Mouse (Mus musculus): ENCODE results near the gene Hspa1a. TPM values are rescaled to one million over a fixed set of nuclear protein-coding genes. Genes with fewer than 3 reads are reported as not detected.
"Not testable (repeated sequence)": the region's sequence is repeated elsewhere in the genome, so short reads cannot be mapped to it uniquely, and the experiment has no call there.

The Hspa1a gene
- polyA plus RNA-seq, 1 experiment from 2014 or later = 4.4 TPM

DNA sequence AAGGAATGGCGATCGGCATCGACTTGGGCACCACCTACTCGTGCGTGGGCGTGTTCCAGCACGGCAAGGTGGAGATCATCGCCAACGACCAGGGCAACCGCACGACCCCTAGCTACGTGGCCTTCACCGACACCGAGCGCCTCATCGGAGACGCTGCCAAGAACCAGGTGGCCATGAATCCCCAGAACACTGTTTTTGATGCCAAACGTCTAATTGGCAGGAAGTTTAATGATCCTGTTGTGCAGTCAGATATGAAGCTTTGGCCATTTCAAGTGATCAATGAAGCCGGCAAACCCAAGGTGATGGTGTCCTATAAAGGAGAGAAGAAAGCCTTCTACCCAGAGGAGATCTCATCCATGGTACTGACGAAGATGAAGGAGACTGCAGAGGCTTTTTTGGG lies 5.0 kb upstream of the Hspa1a start:
- WGBS = 95% methylated on average over 20 of the region's 20 CpGs
- H3K9ac ChIP-seq = no peak overlapping the region
- H3K27ac ChIP-seq = no peak overlapping the region
- H3K9me3 ChIP-seq = no peaks in the 10 kb centered on the region
- H3K27me3 ChIP-seq = peaks cover 6% of the 10 kb centered on the region
- no peak overlapping the region for H3K4me2 ChIP-seq (replicated peaks)
- peaks cover 15% of the 10 kb centered on the region for H3K4me1 ChIP-seq
- ATAC-seq (ENCODE audit: low FRiP score, low read depth) = no peak
- no peak overlapping the region for H3K4me3 ChIP-seq
- H3K36me3 ChIP-seq = 0 out of 2 replicates have a peak, but pooled peaks cover 3% of the 10 kb centered on the region

DNA sequence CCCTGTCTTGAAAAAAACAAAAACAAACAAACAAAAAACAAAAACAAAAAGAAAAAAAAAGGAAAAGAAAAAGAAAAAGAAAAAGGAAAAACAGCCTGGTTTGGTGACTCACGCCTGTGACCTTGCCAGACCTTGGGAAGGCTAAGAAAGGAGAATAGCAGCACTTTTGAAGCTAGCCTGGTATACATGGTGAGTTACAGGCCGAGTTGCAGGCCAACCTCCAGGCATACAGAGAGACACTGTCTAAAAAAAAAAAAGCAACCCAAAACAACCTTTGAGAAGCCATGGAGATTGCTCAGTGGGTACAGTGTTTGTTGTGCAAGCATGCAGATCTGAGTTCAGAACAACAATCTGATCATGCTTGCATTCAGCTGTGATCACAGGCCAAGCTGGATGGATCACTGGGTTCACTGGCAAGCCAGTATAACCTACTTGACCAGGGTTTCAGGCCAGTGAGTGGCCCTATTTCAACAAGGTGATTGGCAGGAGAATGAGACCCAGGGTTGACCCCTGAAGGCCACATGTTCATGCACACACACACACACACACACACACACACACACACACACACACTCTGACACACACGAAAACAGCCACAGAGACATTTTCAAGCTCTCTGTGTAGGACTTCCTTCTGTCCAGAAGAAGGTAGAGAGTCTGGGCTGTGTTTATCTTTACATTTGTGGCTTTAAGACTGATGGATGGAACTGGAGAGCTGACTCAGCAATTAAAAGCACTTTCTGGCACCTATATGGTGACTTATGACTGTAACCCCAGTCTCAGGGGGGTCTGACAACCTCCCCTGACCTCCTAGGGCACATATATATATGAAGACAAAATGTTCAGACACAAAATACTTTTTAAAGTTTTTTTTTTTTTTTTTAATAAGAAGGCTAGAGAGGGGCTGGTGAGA lies 3.9 kb upstream of the Hspa1a start:
- peaks cover 6% of the 10 kb centered on the region for H3K27me3 ChIP-seq
- H3K9me3 ChIP-seq = no peaks in the 10 kb centered on the region
- 0 out of 2 replicates have a peak, but pooled peaks cover 3% of the 10 kb centered on the region for H3K36me3 ChIP-seq
- no peak overlapping the region for H3K4me3 ChIP-seq
- no peak overlapping the region for H3K9ac ChIP-seq
- 79% methylated on average over 3 of the region's 3 CpGs for WGBS
- H3K27ac ChIP-seq = no peak overlapping the region
- H3K4me1 ChIP-seq = peaks cover 10% of the 10 kb centered on the region
- no peak overlapping the region for H3K4me2 ChIP-seq (replicated peaks)
- ATAC-seq (ENCODE audit: low FRiP score, low read depth) = no peak

DNA sequence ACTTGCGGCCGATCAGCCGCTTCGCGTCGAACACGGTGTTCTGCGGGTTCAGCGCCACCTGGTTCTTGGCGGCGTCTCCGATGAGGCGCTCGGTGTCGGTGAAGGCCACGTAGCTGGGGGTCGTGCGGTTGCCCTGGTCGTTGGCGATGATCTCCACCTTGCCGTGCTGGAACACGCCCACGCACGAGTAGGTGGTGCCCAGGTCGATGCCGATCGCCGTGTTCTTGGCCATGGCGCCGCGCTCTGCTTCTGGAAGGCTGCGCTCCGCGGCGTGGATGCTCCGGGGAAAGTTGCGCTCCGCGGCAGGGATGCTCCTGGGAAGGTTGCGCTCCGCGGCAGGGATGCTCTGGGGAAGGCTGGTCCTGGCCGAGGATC lies 275 bp downstream of the Hspa1a start:
- not testable (repeated sequence) for H3K4me1 ChIP-seq; H3K36me3 ChIP-seq; H3K9me3 ChIP-seq; H3K9ac ChIP-seq; ATAC-seq (ENCODE audit: low FRiP score, low read depth); H3K27ac ChIP-seq
- Histone ChIP-seq H3K4me3 (peak overlapping the region; percentile 51), H3K4me2 (replicated peaks) (peak overlapping the region; percentile 81), H3K27me3 (peaks cover 36% of the 10 kb centered on the region)
- 2% methylated on average over 30 of the region's 43 CpGs for WGBS

DNA sequence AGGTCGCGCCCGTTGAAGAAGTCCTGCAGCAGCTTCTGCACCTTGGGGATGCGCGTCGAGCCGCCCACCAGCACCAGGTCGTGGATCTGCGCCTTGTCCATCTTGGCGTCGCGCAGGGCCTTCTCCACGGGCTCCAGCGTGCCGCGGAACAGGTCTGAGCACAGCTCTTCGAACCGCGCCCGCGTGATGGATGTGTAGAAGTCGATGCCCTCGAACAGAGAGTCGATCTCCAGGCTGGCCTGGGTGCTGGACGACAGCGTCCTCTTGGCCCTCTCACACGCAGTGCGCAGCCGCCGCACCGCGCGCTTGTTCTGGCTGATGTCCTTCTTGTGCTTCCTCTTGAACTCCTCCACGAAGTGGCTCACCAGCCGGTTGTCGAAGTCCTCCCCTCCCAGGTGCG lies 1.1 kb downstream of the Hspa1a start:
- peaks cover 36% of the 10 kb centered on the region for H3K27me3 ChIP-seq
- not testable (repeated sequence) for H3K4me3 ChIP-seq; H3K4me2 ChIP-seq (replicated peaks); H3K27ac ChIP-seq; H3K9ac ChIP-seq; H3K4me1 ChIP-seq; ATAC-seq (ENCODE audit: low FRiP score, low read depth); H3K36me3 ChIP-seq; H3K9me3 ChIP-seq
- WGBS = 33% methylated on average over 24 of the region's 37 CpGs

DNA sequence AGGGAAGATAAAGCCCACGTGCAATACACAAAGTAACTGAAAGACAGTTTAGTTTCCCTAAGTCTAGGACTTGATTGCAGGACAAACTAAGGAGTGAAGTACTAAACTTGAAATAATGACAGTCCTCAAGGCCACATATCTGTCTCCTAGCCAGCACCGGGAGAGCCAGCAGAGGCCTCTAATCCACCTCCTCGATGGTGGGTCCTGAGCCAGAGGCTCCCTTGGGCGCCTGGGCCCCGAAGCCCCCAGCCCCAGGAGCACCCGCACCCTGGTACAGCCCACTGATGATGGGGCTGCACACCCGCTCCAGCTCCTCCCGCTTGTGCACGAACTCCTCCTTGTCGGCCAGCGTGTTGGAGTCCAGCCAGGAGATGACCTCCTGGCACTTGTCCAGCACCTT lies 2.1 kb downstream of the Hspa1a start, which contains the start of gene Gm20481:
Gene Gm20481, plus strand, starts transcription at position 91 of the 400 bp plus-strand sequence.
- not testable (repeated sequence) for H3K27ac ChIP-seq; H3K4me1 ChIP-seq; ATAC-seq (ENCODE audit: low FRiP score, low read depth); H3K9me3 ChIP-seq; H3K36me3 ChIP-seq; H3K4me3 ChIP-seq; H3K9ac ChIP-seq; H3K4me2 ChIP-seq (replicated peaks)
- H3K27me3 ChIP-seq = peaks cover 36% of the 10 kb centered on the region
- WGBS = 61% methylated on average over 8 of the region's 11 CpGs

DNA sequence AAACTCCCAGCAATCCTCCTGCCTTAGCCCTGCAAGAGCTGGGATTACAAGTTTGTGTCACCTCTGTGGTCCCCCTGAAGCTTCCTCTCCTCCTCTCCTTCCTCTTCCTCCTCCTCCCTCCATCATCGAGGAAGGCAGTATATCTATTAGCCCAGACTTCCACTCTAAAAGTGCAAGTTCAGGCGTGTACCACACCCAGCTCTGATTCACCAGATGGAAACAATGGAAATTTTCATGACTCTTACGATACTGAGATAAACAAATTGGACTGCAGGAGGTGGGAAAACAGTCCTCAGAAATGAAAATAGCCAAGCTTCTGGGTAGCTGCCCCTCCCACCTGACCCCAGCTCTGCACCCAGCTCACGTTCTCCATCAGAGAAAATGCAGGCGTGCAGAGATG lies 6.3 kb downstream of the Hspa1a start:
- no peak overlapping the region for H3K9ac ChIP-seq
- 74% methylated on average over 5 of the region's 5 CpGs for WGBS
- peaks cover 48% of the 10 kb centered on the region for H3K27me3 ChIP-seq
- no peak overlapping the region for H3K27ac ChIP-seq
- no peaks in the 10 kb centered on the region for H3K4me1 ChIP-seq
- no peaks in the 10 kb centered on the region for H3K36me3 ChIP-seq
- ATAC-seq (ENCODE audit: low FRiP score, low read depth) = no peak
- no peaks in the 10 kb centered on the region for H3K9me3 ChIP-seq
- H3K4me2 ChIP-seq (replicated peaks) = no peak overlapping the region
- no peak overlapping the region for H3K4me3 ChIP-seq

DNA sequence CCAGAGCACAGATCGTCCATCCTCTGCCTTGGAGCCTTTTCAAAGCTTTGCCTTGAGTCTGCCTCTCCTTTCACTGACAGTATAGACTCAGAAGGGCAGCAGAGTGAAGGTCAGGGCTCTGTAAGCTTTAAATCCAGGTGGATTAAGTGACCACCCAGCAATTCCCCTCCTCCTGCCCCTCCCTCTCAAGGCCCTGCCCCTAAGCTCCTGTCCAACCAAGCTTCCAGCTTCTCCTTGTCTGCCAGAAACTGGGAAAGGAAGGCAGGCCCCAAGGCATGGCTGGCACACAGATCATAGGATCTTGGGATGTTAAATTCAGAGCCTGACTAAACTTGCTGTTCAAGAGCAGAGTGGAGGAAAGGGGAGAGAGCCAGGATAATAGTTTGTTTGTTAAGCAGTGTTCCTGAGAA lies 7.3 kb downstream of the Hspa1a start:
- peaks cover 43% of the 10 kb centered on the region for H3K27me3 ChIP-seq
- H3K4me3 ChIP-seq = no peak overlapping the region
- H3K4me1 ChIP-seq = peaks cover 8% of the 10 kb centered on the region
- H3K9ac ChIP-seq = peak overlapping the region; percentile 50; the same call in 1 of the 2 replicates
- ATAC-seq (ENCODE audit: low FRiP score, low read depth) = no peak
- H3K4me2 ChIP-seq (replicated peaks) = no peak overlapping the region
- WGBS = 13% methylated on average over 1 of the region's 1 CpGs
- no peak overlapping the region; the same call in 1 of the 2 replicates for H3K27ac ChIP-seq
- no peaks in the 10 kb centered on the region for H3K36me3 ChIP-seq
- no peaks in the 10 kb centered on the region for H3K9me3 ChIP-seq

DNA sequence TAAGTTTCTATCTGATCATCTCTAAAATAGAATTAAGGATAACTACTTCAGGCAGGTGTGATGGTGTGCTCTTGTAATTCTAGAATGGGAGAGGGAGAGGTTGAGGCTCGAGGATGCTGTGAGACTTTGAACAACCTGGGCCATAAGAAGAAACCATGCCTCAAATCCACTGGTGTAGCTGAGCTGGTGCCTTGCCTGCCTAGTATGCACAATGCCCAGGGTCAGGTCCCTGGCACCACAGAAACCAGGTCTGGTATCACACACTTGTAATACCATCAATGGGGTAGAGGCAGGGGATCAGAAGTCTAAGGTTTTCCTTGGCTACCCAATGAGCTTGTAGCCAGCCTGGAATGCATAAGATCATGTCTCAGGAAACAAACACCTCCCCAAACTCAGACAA lies 9.1 kb downstream of the Hspa1a start:
- 66% methylated on average over 1 of the region's 1 CpGs for WGBS
- H3K27ac ChIP-seq = no peak overlapping the region
- H3K4me2 ChIP-seq (replicated peaks) = no peak overlapping the region

DNA sequence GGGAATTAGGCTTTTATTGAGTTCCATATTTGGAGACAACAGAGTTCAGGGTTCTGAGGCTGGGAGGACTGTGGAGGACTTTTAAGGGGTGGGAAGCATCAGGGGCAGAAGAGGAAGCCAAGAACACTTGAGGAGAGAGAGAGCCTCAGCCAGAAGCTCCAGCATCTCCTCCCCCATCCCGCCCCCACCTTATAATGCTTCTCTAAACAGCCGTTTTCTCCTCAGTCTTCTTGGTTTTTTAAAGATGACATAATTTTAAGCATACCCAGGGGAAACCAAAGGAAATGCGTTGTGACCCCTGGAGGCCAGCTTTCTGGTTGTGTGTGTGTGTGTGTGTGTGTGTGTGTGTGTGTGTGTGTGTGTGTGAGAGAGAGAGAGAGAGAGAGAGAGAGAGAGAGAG lies 9.8 kb downstream of the Hspa1a start:
- ATAC-seq (ENCODE audit: low FRiP score, low read depth) = no peak
- no peak overlapping the region; the same call in 1 of the 2 replicates for H3K27ac ChIP-seq
- no peak overlapping the region for H3K9ac ChIP-seq
- no peaks in the 10 kb centered on the region for H3K36me3 ChIP-seq
- H3K27me3 ChIP-seq = peaks cover 18% of the 10 kb centered on the region; the same call in 1 of the 2 replicates
- no peak overlapping the region for H3K4me2 ChIP-seq (replicated peaks)
- H3K4me3 ChIP-seq = no peak overlapping the region
- H3K9me3 ChIP-seq = no peaks in the 10 kb centered on the region
- peaks cover 8% of the 10 kb centered on the region for H3K4me1 ChIP-seq
- WGBS = 25% methylated on average over 3 of the region's 3 CpGs

More for the DNA sequence above, 9.1 kb downstream of the Hspa1a start:
- peaks cover 25% of the 10 kb centered on the region for H3K27me3 ChIP-seq
- H3K4me1 ChIP-seq = peaks cover 8% of the 10 kb centered on the region
- no peaks in the 10 kb centered on the region for H3K36me3 ChIP-seq
- H3K4me3 ChIP-seq = no peak overlapping the region
- peak overlapping the region; percentile 2; the same call in 1 of the 2 replicates for H3K9ac ChIP-seq
- no peaks in the 10 kb centered on the region for H3K9me3 ChIP-seq
- no peak for ATAC-seq (ENCODE audit: low FRiP score, low read depth)

DNA sequence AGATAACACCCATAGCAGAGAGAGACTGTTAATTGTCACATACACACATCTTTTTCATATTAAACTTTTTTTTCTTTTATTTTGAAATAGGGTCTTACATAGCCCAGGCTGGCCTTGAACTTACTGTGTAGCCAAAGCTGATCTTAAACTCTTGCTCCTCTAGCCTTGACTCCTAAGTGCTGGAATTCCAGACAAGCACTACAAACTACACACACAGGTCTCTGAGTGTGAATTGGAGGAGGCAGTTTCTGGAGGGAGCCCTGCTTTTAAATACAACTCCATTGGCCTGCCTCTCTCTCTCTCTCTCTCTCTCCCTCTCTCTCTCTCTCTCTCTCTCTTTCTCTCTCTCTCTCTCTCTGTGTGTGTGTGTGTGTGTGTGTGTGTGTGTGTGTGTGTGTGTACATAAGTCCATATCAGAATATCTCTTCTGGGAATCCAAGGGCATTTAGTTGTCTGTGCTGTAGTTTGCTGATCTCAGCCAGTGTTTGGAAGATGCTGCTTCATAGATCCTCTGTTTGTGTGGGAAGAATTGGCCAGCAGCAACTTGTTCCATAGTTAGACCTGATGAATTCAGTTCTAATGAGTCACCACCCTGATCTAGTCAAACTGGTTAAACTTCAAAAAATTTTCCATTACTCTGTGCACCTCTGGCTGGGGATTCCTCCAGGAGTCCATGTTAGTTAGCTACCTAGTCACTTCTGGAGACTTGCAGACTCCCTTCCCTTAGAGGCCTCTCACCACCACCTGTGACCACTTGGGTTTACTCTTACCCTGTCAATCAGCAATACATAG lies 11.1 kb downstream of the Hspa1a start:
- no peak overlapping the region for H3K9ac ChIP-seq
- peaks cover 8% of the 10 kb centered on the region for H3K4me1 ChIP-seq
- peaks cover 28% of the 10 kb centered on the region for H3K27me3 ChIP-seq
- ATAC-seq (ENCODE audit: low FRiP score, low read depth) = no peak
- no peak overlapping the region for H3K4me2 ChIP-seq (replicated peaks)
- no peak overlapping the region for H3K4me3 ChIP-seq
- H3K36me3 ChIP-seq = no peaks in the 10 kb centered on the region
- no peaks in the 10 kb centered on the region for H3K9me3 ChIP-seq
- H3K27ac ChIP-seq = no peak overlapping the region

DNA sequence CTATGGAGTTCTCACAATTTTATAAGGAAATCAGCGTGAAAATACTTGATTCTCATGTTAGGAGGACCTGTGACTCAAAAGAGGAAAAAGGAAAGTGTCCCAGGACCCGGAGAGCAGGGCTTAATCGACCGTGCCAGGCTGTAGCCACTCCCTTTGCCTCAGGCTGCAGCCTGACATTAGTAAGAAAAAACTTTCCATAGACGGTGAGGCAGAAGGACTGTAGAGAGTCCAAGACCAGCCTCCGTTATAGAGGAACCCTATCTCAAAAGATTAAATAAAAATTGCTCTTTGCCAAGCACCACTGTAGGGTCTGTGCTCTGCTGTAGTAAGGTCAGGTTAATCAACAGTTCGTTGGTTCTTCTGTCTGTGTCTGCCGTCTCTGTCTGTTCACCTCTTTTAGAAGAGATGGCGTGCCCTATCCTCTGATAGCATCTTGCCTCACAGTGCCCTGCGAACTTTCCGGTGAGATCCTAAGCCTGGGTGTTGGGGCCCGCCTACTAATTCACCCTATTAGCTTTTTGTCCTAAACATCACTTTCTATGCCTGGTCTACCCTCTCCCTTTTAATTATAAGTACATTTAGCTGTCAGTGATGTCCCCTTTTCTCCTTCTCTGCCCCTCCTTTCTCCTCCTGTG lies 12.0 kb downstream of the Hspa1a start:
- H3K4me2 ChIP-seq (replicated peaks) = peak overlapping the region; percentile 68
- peak overlapping the region; percentile 53 for H3K4me3 ChIP-seq
- H3K27ac ChIP-seq = peak overlapping the region; percentile 87
- H3K36me3 ChIP-seq = no peaks in the 10 kb centered on the region
- H3K27me3 ChIP-seq = peaks cover 37% of the 10 kb centered on the region
- H3K9me3 ChIP-seq = no peaks in the 10 kb centered on the region
- 11% methylated on average over 12 of the region's 12 CpGs for WGBS
- ATAC-seq (ENCODE audit: low FRiP score, low read depth) = no peak
- H3K9ac ChIP-seq = peak overlapping the region; percentile 70
- peaks cover 8% of the 10 kb centered on the region for H3K4me1 ChIP-seq
